Mouse (Mus musculus) liver, adult (tissue): ENCODE data around the gene Ndst4.

ENCODE experiments used
- GATA4 ChIP-seq: IDR thresholded peaks from 2 replicates; pipeline ENCODE4 v1.6.1; 2014; ENCODE audit warnings: mild to moderate bottlenecking, low read length; ENCODE audit not compliant: insufficient replicate concordance

The Ndst4 gene

DNA sequence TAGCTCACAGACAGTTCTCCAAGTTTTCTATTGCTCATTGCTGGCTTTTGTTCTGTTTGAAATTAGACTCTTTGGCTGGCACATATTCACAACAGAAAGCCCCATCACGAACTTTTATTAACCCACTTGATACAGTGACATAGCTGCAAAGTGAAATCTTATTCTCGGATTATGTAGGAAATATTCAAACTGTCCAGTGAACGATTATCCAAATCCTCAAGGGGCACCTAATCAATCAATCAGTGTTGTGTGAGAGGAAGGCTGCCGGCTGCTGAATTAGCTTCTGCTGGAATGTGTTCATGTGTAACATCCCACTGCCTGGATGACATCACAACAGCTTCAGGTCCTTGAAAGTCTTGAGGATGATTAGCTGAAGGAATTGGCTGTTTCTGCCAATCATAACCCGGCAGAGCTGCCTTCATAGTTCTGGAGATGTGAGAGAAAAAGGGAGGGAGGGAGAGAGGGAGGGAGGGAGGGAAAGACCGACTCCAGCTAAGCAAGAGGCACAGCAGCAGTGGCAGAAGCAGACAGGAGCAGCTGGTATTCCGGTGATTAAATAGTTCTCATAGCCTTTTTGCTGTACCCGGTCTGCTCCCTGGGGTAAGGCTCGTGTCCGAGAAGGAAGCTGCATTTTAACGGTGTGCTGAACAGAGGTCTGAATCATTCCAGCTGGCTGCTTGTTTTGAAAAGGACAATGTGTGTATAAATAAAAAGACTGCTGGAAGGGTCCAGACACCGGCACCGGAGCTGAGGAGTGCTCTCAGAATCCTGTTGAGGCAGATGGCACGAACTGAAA lies at the start of gene Ndst4:
Gene Ndst4, plus strand, starts transcription at position 476 of the 796 bp plus-strand sequence.
- no peak for TF ChIP-seq GATA4

DNA sequence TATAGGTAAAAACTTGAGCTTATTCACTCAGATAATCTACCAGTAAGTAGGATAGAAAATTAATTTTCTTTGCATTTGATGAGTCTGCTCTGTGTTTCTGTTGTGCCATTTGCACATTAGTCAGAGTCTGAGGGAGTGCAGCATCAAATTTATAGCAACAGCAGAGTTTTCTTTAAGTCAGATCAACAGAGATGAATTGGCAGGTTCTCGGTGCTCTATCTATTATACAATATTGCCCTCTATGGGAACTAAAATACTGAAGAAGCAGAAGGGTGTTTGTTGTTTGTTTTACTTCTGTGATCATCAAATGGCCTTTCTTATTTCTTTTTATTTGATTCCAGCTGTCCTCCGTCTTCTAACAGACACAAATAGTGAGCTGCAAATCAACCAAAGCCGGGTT lies 6.4 kb upstream of the Ndst4 start:
- TF ChIP-seq GATA4 = no peak

DNA sequence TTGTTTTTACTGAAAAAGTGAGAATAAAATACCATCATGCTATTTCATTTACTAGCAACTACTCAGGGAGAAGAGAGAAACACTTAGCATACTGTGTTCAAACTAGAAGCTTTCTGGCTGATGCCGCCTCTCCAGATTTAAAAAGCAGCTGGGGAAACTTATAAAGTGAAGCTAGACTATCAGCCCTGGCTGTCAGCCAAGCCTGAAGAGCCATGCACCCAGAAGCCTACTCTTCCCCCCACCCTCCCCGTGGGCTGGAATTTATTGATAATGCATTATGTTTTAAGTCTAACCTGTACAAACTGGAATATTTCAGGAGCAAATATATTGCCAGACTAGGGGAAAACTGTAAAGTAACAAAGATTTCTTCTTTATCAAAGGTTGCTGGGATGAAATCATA lies 2.6 kb downstream of the Ndst4 start:
- no peak for TF ChIP-seq GATA4

DNA sequence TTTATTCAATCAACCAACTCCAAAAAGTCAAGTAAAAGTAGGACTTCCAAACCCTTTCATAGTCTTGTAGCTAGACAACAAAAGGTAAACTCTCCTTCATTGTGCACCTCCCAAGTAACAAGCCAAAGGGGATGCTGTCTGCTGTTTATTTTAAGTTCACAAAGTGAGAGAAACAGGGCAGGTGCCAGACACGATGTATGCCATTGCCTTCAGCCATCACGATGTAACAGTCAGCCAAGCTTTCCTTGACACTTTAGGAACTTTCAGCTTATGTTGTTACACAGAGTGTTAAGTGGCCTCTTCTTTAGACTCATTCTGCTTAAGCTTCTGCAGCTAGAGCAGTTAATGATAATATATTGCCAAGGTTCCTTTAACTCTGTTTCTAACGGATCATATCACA lies 3.1 kb downstream of the Ndst4 start:
- no peak for TF ChIP-seq GATA4

DNA sequence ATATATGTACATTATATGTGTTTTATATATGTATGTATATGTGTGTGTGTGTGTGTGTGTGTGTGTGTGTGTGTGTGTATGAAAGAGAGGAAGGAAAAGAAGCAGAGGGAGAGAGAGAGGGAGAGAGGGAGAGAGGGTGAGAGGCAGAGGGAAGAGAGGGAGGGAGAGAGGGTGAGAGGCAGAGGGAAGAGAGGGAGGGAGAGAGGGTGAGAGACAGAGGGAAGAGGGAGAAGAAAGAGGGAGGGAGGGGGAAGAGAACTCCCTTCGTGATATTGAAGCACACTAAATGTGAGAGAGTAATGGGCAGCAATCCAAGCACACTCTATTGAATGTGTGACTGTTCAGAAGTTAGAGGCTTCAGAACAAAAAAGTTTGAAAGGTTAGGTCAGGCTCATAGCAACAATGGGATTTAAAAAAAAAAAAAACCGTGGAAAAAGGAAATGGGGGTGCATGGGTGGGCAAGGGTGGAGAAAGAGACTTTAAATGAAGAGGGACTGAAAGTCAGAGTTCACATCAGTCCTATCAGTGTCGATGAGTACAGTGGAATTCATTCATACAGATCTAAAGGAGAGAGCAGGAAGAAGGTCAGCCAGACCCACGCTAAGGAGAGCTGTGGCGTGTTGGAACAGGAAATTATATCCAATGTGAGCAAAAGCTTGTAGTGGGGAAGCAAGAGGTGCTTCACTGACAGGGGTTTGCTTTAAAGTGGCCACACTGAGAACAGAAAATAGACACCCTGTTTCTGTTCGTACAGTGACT lies 63.2 kb downstream of the Ndst4 start:
- no peak for TF ChIP-seq GATA4

DNA sequence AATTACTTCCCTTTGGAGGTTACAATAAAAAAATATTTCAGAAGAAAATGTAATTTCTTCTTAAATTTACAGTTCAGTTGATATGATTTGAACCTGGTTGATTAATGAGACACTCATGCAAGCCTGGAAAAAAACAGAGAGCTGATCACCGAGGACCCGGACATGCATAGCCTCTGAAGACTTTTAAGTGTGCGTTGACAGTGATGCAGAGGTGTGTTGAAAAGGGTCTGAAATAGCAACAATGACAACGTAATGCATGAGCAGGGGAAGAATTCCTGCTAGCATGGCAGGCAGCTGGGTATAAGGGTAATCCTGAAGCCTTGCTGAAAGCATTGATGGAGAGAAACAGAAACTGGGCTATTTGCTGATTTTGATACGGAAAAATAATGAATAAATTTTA lies 106.2 kb downstream of the Ndst4 start:
- TF ChIP-seq GATA4 = no peak

DNA sequence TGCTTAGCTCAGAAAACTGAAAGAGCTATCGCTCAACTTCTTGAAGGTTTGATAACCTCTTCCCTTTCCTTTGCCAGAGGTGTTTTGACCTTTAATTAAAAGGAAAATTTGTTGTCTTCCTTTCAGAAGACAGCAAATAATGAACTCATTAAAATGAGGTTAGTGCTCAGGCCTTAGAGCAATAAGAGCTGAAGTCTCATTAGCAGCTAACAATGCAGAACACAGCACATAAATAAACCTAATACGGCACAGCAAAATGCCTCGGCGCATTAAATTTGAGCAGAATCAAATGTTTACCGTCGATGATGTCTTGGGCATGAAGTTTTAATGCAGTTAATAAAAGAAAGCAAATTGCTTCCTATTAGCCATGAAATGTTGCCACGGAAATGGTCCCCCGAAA lies 129.5 kb downstream of the Ndst4 start:
- no peak for TF ChIP-seq GATA4

DNA sequence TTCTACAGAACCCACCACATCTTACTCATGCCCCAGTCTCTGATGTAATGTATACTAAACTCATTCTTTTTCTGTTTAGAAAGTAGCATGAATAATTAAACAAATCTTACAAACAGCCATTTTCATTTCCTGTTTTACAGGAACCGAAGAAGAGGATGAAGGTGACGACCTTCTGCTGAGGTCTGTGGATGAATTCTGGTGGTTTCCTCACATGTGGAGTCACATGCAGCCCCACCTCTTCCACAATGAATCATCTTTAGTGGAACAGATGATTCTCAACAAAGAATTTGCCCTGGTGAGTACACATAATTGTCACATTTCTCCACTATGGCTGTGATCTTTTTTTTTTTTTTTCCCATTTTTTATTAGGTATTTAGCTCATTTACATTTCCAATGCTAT lies 166.7 kb downstream of the Ndst4 start:
- TF ChIP-seq GATA4 = no peak

DNA sequence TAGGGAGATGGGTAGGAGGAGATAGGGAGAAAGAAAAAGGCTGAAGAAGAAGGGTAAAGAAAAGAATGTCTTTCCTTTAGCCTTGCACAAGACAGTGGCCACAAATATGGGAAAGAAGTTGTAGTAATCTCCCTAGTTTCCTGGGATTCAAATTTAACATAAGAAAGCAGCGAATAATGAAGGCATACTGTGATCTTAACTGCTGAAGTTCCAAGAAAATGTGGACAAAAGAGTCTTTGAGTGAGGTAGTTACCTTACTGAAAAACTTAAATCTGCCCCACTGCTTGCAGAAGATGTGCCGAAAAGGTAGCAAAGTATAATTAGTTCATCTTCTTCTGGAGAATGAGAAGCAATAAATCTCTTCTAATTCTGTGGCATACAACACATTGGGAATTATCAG lies 228.4 kb downstream of the Ndst4 start:
- TF ChIP-seq GATA4 = no peak

DNA sequence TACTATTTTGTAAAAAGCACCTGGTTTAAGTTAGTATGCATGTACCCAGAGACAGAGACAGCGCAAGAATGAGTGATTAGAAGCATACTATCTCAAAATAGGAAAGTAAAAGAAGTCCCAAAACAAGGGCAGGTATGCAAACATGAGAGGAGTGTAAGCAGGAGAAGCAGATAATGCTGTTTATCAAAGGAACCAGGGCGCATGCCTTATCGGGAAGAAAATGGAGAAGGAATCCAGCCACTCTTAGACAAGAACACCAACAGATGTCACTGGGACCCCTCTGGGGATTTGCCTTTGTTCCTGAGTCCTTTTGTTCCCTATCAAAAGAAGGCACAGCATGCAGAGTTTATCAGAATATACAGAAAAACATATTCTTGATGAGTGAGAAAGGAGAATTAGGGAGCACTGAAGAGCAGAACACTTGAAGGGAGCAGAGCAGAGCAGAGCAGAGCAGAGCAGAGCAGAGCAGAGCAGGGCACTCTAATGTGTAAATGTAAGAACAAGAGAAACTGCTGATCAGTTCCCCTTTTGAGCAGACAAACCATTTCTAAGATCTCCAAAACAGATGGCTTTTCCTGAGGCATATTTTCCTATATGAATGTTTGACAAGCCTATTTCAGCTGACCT lies 251.2 kb downstream of the Ndst4 start:
- TF ChIP-seq GATA4 = no peak

DNA sequence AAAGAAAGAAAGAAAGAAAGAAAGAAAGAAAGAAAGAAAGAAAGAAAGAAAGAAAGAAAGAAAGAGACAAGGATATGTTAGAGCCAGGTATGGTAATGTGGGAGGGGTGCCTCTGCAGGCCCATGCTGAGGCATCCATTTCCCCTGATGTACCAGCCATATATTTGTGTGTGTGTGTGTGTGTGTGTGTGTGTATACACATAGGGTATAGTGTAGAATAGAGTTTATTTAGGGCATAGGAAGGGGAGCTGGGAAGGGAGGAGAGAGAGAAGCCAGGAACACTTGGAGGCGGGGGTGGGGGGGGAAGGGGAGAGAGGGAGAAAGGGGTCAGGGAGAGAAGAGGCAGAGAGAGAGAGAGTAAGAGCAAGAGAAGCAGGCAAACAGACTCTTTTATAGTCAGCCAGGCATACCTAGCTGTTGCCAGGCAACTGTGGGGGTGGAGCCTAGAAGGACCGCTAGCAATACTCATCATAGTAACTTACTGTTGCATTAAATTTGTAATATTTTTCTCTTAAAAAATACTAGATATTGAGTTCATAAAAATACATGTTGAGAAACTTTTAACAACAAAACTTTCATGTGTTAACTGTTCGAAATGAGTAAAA lies 256.3 kb downstream of the Ndst4 start:
- TF ChIP-seq GATA4 = no peak

DNA sequence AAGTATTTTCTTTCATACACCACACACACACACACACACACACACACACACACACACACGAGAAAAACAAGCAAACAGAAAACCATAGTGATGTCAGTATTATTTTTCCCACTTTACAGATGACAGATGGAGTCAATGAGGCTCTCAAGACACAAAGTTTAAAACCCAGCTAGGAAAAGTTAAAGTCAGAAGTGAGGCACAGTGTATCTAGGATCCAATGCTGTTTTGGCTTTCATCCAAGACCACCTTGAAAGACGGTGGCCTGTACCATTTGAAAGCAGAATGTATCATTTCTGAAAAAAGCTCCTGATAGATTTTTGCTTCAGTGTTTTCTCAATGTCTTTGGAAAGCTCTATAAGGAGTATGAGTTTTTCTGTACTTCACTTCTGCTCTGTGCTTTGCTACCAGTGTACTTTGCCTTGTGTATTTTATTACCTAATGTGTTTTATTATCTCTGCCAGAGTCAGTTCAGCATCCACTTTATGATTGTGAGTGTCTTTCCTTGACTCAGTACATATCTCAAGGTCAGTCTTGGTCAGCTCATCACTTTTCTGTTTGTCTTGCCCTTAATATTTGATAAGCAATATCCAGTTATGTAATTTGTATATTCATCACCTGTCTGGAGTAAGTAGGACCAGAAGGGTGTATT lies 257.1 kb downstream of the Ndst4 start:
- 0 out of 2 replicates have a peak, but pooled peaks have one; percentile 11 for TF ChIP-seq GATA4

DNA sequence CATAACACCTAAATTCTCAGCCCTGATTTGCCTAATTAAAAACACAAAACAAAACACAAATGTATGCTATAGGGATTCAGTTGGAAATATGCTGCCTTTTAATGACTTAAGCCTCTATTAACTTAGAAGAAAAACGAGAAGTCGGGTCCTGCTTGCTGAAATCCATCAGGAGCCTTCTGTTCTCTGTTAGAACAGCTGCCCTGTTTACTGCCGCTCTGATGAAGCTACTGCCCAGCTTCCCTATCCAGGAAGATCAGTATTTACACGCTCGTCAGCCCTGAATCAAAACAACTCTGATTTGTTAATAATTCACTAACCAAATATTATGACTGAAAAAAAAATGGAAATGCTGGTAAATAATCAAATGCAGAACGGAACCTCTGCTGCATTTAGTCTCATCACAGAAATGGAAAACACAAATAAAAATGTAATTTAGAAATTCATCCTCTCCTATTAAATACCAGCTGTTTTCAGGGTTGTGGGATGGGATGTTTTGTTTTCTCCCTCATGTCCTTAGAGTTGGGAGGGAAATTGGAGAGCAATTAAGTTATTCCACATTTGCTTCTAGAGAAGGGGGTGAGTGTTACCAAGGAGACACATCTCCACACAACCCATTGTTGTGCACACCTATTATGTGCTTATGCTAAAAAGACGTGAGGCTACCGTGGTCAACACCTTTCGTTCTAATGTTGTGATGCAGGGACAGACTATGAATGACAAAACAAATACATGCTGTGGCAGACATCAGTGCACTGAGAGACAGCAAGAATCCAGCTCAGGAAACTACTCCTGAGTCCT lies 270.3 kb downstream of the Ndst4 start:
- TF ChIP-seq GATA4 = no peak

DNA sequence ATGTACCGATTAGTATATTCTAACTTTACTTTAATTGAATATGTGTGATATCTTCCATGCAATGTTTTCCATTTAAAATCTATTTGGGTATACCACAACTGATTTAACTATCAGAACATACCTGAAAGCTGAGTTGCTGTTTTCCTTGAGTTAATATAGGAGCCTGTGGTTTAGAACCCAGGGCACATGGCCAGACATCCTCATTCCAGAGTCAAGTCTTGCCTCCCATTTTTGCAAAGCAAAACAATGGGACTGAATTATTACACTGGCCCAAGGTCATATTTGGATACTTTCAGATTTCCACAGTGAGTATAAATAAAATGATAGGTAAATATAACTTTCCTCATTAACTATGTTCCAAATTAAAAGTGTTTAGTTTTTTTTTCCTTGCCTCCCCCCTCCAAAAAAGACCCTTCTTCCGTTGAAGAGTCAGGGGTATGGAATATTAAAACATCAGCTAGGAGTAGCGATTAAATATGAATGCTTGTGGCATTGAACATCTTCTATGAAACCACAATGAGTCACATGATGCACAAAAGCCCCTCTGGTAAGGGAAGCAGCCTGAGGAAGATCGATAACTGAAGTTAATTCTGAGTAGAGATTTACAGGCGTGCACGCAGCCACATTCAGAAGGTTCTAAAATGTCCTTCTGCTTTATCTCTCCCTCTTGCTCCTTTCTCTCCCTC lies 271.5 kb downstream of the Ndst4 start:
- TF ChIP-seq GATA4 = no peak
